Mouse (Mus musculus): ENCODE results near the gene Itga3. TPM values are rescaled to one million over a fixed set of nuclear protein-coding genes. Genes with fewer than 3 reads are reported as not detected.

The Itga3 gene
- polyA plus RNA-seq, 1 experiment, result 17.1 TPM

GRCm38 (mm10) chr11:95080783-95081182 lies 4.2 kb upstream of the Itga3 start:
- TF ChIP-seq POLR2A (IDR thresholded peaks at IDR 0.05; ENCODE audit: control insufficient read depth, extremely low read depth, insufficient read depth, low read length, poor library complexity), result no peak
- no peak for TF ChIP-seq CTCF (IDR thresholded peaks at IDR 0.05; ENCODE audit: borderline replicate concordance, control insufficient read depth, extremely low read depth, insufficient read depth, low read length, poor library complexity)
- peaks cover 10% of the 10 kb centered on the region; the same call in 1 of the 2 replicates for H3K27me3 ChIP-seq (ENCODE audit: control insufficient read depth, insufficient read depth, low read length)
- peaks cover 18% of the 10 kb centered on the region for H3K4me1 ChIP-seq (replicated peaks; ENCODE audit: control insufficient read depth, insufficient read depth, low read length)
- no peak overlapping the region for H3K4me3 ChIP-seq (ENCODE audit: control insufficient read depth, insufficient read depth, low read length)
- no peak overlapping the region for H3K27ac ChIP-seq (ENCODE audit: control insufficient read depth, insufficient read depth, low read length)
- WGBS, result 95% methylated on average over 6 of the region's 6 CpGs
- no peak for DNase-seq
- no peaks in the 10 kb centered on the region for H3K36me3 ChIP-seq (ENCODE audit: control insufficient read depth, insufficient read depth, low read length)

GRCm38 (mm10) chr11:95079256-95079875 lies 2.8 kb upstream of the Itga3 start:
- DNase-seq, result no peak
- 91% methylated on average over 6 of the region's 6 CpGs for WGBS
- Histone ChIP-seq H3K27ac (ENCODE audit: control insufficient read depth, insufficient read depth, low read length) (no peak overlapping the region), H3K4me3 (ENCODE audit: control insufficient read depth, insufficient read depth, low read length) (no peak overlapping the region), H3K27me3 (ENCODE audit: control insufficient read depth, insufficient read depth, low read length) (peaks cover 15% of the 10 kb centered on the region; the same call in 1 of the 2 replicates), H3K36me3 (ENCODE audit: control insufficient read depth, insufficient read depth, low read length) (no peaks in the 10 kb centered on the region), H3K4me1 (replicated peaks; ENCODE audit: control insufficient read depth, insufficient read depth, low read length) (peaks cover 23% of the 10 kb centered on the region)
- TF ChIP-seq CTCF (IDR thresholded peaks at IDR 0.05; ENCODE audit: borderline replicate concordance, control insufficient read depth, extremely low read depth, insufficient read depth, low read length, poor library complexity) (no peak), POLR2A (IDR thresholded peaks at IDR 0.05; ENCODE audit: control insufficient read depth, extremely low read depth, insufficient read depth, low read length, poor library complexity) (no peak)

GRCm38 (mm10) chr11:95077956-95078355 lies 1.4 kb upstream of the Itga3 start:
- H3K4me3 ChIP-seq (ENCODE audit: control insufficient read depth, insufficient read depth, low read length), result no peak overlapping the region
- TF ChIP-seq CTCF (IDR thresholded peaks at IDR 0.05; ENCODE audit: borderline replicate concordance, control insufficient read depth, extremely low read depth, insufficient read depth, low read length, poor library complexity) (no peak), POLR2A (IDR thresholded peaks at IDR 0.05; ENCODE audit: control insufficient read depth, extremely low read depth, insufficient read depth, low read length, poor library complexity) (no peak)
- DNase-seq, result no peak
- no peak overlapping the region for H3K27ac ChIP-seq (ENCODE audit: control insufficient read depth, insufficient read depth, low read length)
- H3K27me3 ChIP-seq (ENCODE audit: control insufficient read depth, insufficient read depth, low read length), result peaks cover 15% of the 10 kb centered on the region; the same call in 1 of the 2 replicates
- 60% methylated on average over 7 of the region's 7 CpGs for WGBS
- no peaks in the 10 kb centered on the region for H3K36me3 ChIP-seq (ENCODE audit: control insufficient read depth, insufficient read depth, low read length)
- H3K4me1 ChIP-seq (replicated peaks; ENCODE audit: control insufficient read depth, insufficient read depth, low read length), result peaks cover 18% of the 10 kb centered on the region

GRCm38 (mm10) chr11:95076041-95076535 lies 513 bp downstream of the Itga3 start:
- 1% methylated on average over 42 of the region's 42 CpGs for WGBS
- no peak overlapping the region for H3K27ac ChIP-seq (ENCODE audit: control insufficient read depth, insufficient read depth, low read length)
- H3K4me1 ChIP-seq (replicated peaks; ENCODE audit: control insufficient read depth, insufficient read depth, low read length), result peaks cover 12% of the 10 kb centered on the region
- peak; percentile 49; the same call in 1 of the 2 replicates for TF ChIP-seq CTCF (IDR thresholded peaks at IDR 0.05; ENCODE audit: borderline replicate concordance, control insufficient read depth, extremely low read depth, insufficient read depth, low read length, poor library complexity)
- TF ChIP-seq POLR2A (IDR thresholded peaks at IDR 0.05; ENCODE audit: control insufficient read depth, extremely low read depth, insufficient read depth, low read length, poor library complexity), result no peak
- H3K27me3 ChIP-seq (ENCODE audit: control insufficient read depth, insufficient read depth, low read length), result peaks cover 15% of the 10 kb centered on the region; the same call in 1 of the 2 replicates
- no peaks in the 10 kb centered on the region for H3K36me3 ChIP-seq (ENCODE audit: control insufficient read depth, insufficient read depth, low read length)
- peak; percentile 71 for DNase-seq
- peak overlapping the region; percentile 43 for H3K4me3 ChIP-seq (ENCODE audit: control insufficient read depth, insufficient read depth, low read length)

- Histone ChIP-seq H3K4me3 (ENCODE audit: control insufficient read depth, insufficient read depth, low read length) (peak overlapping the region; percentile 43), H3K4me1 (replicated peaks; ENCODE audit: control insufficient read depth, insufficient read depth, low read length) (peaks cover 12% of the 10 kb centered on the region), H3K27me3 (ENCODE audit: control insufficient read depth, insufficient read depth, low read length) (peaks cover 15% of the 10 kb centered on the region; the same call in 1 of the 2 replicates), H3K27ac (ENCODE audit: control insufficient read depth, insufficient read depth, low read length) (no peak overlapping the region), H3K36me3 (ENCODE audit: control insufficient read depth, insufficient read depth, low read length) (no peaks in the 10 kb centered on the region)
- no peak for DNase-seq
- no peak for TF ChIP-seq POLR2A (IDR thresholded peaks at IDR 0.05; ENCODE audit: control insufficient read depth, extremely low read depth, insufficient read depth, low read length, poor library complexity)
- no peak for TF ChIP-seq CTCF (IDR thresholded peaks at IDR 0.05; ENCODE audit: borderline replicate concordance, control insufficient read depth, extremely low read depth, insufficient read depth, low read length, poor library complexity)
- 16% methylated on average over 19 of the region's 19 CpGs for WGBS
Observed at GRCm38 (mm10) chr11:95075197-95076040, 1.2 kb downstream of the Itga3 start.

GRCm38 (mm10) chr11:95074694-95075093 lies 1.9 kb downstream of the Itga3 start:
- TF ChIP-seq POLR2A (IDR thresholded peaks at IDR 0.05; ENCODE audit: control insufficient read depth, extremely low read depth, insufficient read depth, low read length, poor library complexity) (no peak), CTCF (IDR thresholded peaks at IDR 0.05; ENCODE audit: borderline replicate concordance, control insufficient read depth, extremely low read depth, insufficient read depth, low read length, poor library complexity) (no peak)
- Histone ChIP-seq H3K27me3 (ENCODE audit: control insufficient read depth, insufficient read depth, low read length) (peaks cover 15% of the 10 kb centered on the region; the same call in 1 of the 2 replicates), H3K4me3 (ENCODE audit: control insufficient read depth, insufficient read depth, low read length) (no peak overlapping the region), H3K27ac (ENCODE audit: control insufficient read depth, insufficient read depth, low read length) (no peak overlapping the region), H3K4me1 (replicated peaks; ENCODE audit: control insufficient read depth, insufficient read depth, low read length) (peaks cover 12% of the 10 kb centered on the region), H3K36me3 (ENCODE audit: control insufficient read depth, insufficient read depth, low read length) (no peaks in the 10 kb centered on the region)
- DNase-seq, result no peak
- WGBS, result 88% methylated on average over 4 of the region's 4 CpGs

Measured in thymus, adult 2 months (tissue).